Mouse (Mus musculus): Measurements from ENCODE around the gene Arsb. TPM values are rescaled to one million over a fixed set of nuclear protein-coding genes. Genes with fewer than 3 reads are reported as not detected.

Gene Arsb
- polyA plus RNA-seq, 1 experiment from 2014 or later, result 5.8 TPM

GRCm38 (mm10) chr13:93922566-93922910 is 151.1 kb downstream of the Arsb start:
- Histone ChIP-seq H3K9me3 (ENCODE audit: control insufficient read depth, low read length) (no peaks in the 10 kb centered on the region), H3K4me2 (no peak overlapping the region), H3K9ac (ENCODE audit: low read depth, low read length) (no peak overlapping the region), H3K27me3 (replicated peaks; ENCODE audit: control insufficient read depth, insufficient read depth, low read length) (no peaks in the 10 kb centered on the region), H3K36me3 (ENCODE audit: control insufficient read depth, insufficient read depth, low read length) (no peaks in the 10 kb centered on the region), H3K4me3 (ENCODE audit: low read depth, low read length) (no peak overlapping the region), H3K4me1 (replicated peaks; ENCODE audit: control insufficient read depth, insufficient read depth, low read length) (peaks cover 4% of the 10 kb centered on the region; the same call in 1 of the 2 replicates), H3K27ac (ENCODE audit: low read depth, low read length) (no peak overlapping the region)
- DNase-seq (ENCODE audit: low spot score), result no peak
- WGBS, result 48% methylated on average over 7 of the region's 7 CpGs
- ATAC-seq (replicated peaks; ENCODE audit: low FRiP score), result no peak

GRCm38 (mm10) chr13:93924735-93925432 is 153.5 kb downstream of the Arsb start:
- H3K27me3 ChIP-seq (replicated peaks; ENCODE audit: control insufficient read depth, insufficient read depth, low read length), result no peaks in the 10 kb centered on the region
- DNase-seq (ENCODE audit: low spot score) (no peak), ATAC-seq (replicated peaks; ENCODE audit: low FRiP score) (no peak)
- 74% methylated on average over 9 of the region's 9 CpGs for WGBS
- H3K4me3 ChIP-seq (ENCODE audit: low read depth, low read length), result no peak overlapping the region
- no peaks in the 10 kb centered on the region for H3K36me3 ChIP-seq (ENCODE audit: control insufficient read depth, insufficient read depth, low read length)
- no peak overlapping the region for H3K27ac ChIP-seq (ENCODE audit: low read depth, low read length)
- H3K9me3 ChIP-seq (ENCODE audit: control insufficient read depth, low read length), result no peaks in the 10 kb centered on the region
- peaks cover 4% of the 10 kb centered on the region; the same call in 1 of the 2 replicates for H3K4me1 ChIP-seq (replicated peaks; ENCODE audit: control insufficient read depth, insufficient read depth, low read length)
- no peak overlapping the region for H3K9ac ChIP-seq (ENCODE audit: low read depth, low read length)
- H3K4me2 ChIP-seq, result no peak overlapping the region

GRCm38 (mm10) chr13:93930561-93931340 is 159.3 kb downstream of the Arsb start:
- no peak overlapping the region for H3K27ac ChIP-seq (ENCODE audit: low read depth, low read length)
- H3K4me3 ChIP-seq (ENCODE audit: low read depth, low read length), result no peak overlapping the region
- no peak overlapping the region for H3K9ac ChIP-seq (ENCODE audit: low read depth, low read length)
- WGBS, result 55% methylated on average over 7 of the region's 7 CpGs
- no peaks in the 10 kb centered on the region for H3K4me1 ChIP-seq (replicated peaks; ENCODE audit: control insufficient read depth, insufficient read depth, low read length)
- H3K27me3 ChIP-seq (replicated peaks; ENCODE audit: control insufficient read depth, insufficient read depth, low read length), result no peaks in the 10 kb centered on the region
- no peaks in the 10 kb centered on the region for H3K9me3 ChIP-seq (ENCODE audit: control insufficient read depth, low read length)
- DNase-seq (ENCODE audit: low spot score) (no peak), ATAC-seq (replicated peaks; ENCODE audit: low FRiP score) (no peak)
- H3K36me3 ChIP-seq (ENCODE audit: control insufficient read depth, insufficient read depth, low read length), result no peaks in the 10 kb centered on the region
- no peak overlapping the region for H3K4me2 ChIP-seq

DNA sequence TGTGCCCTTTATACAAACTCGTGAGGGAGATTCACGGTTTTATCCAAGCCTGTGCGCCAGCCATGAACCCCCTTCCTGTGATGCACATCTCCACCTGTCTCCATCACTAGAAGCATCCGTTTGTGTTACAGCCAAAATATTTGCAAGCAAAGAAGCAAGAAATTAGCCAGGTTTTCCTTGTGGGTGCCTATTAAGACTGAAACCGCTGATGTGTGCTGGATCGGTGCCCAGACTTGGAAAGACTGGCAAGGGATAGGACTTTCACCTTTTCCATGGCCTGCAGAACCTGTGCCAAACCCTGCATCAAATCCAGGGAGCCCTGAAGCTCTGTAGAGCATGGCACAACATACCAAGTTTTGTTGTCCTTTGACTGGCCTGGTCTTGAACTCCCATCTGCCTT is 165.0 kb downstream of the Arsb start:
- H3K27me3 ChIP-seq (replicated peaks; ENCODE audit: control insufficient read depth, insufficient read depth, low read length), result no peaks in the 10 kb centered on the region
- ATAC-seq (replicated peaks; ENCODE audit: low FRiP score), result no peak
- WGBS, result 88% methylated on average over 6 of the region's 6 CpGs

GRCm38 (mm10) chr13:93938118-93938517 is 166.7 kb downstream of the Arsb start:
- 39% methylated on average over 2 of the region's 2 CpGs for WGBS
- H3K9me3 ChIP-seq (ENCODE audit: control insufficient read depth, low read length), result no peaks in the 10 kb centered on the region
- no peaks in the 10 kb centered on the region for H3K36me3 ChIP-seq (ENCODE audit: control insufficient read depth, insufficient read depth, low read length)
- no peak overlapping the region for H3K4me3 ChIP-seq (ENCODE audit: low read depth, low read length)
- no peaks in the 10 kb centered on the region for H3K27me3 ChIP-seq (replicated peaks; ENCODE audit: control insufficient read depth, insufficient read depth, low read length)
- ATAC-seq (replicated peaks; ENCODE audit: low FRiP score) (no peak), DNase-seq (ENCODE audit: low spot score) (no peak)
- no peak overlapping the region for H3K27ac ChIP-seq (ENCODE audit: low read depth, low read length)
- H3K4me2 ChIP-seq, result no peak overlapping the region
- H3K9ac ChIP-seq (ENCODE audit: low read depth, low read length), result no peak overlapping the region
- H3K4me1 ChIP-seq (replicated peaks; ENCODE audit: control insufficient read depth, insufficient read depth, low read length), result peaks cover 7% of the 10 kb centered on the region; the same call in 1 of the 2 replicates

More for the DNA sequence above, 165.0 kb downstream of the Arsb start:
- H3K9ac ChIP-seq (ENCODE audit: low read depth, low read length), result no peak overlapping the region
- no peaks in the 10 kb centered on the region for H3K36me3 ChIP-seq (ENCODE audit: control insufficient read depth, insufficient read depth, low read length)
- H3K4me3 ChIP-seq (ENCODE audit: low read depth, low read length), result no peak overlapping the region
- H3K27ac ChIP-seq (ENCODE audit: low read depth, low read length), result no peak overlapping the region
- H3K9me3 ChIP-seq (ENCODE audit: control insufficient read depth, low read length), result no peaks in the 10 kb centered on the region
- no peak for DNase-seq (ENCODE audit: low spot score)
- no peak overlapping the region for H3K4me2 ChIP-seq
- H3K4me1 ChIP-seq (replicated peaks; ENCODE audit: control insufficient read depth, insufficient read depth, low read length), result peaks cover 7% of the 10 kb centered on the region; the same call in 1 of the 2 replicates

GRCm38 (mm10) chr13:93939363-93940127 is 168.1 kb downstream of the Arsb start:
- peaks cover 7% of the 10 kb centered on the region; the same call in 1 of the 2 replicates for H3K4me1 ChIP-seq (replicated peaks; ENCODE audit: control insufficient read depth, insufficient read depth, low read length)
- DNase-seq (ENCODE audit: low spot score) (no peak), ATAC-seq (replicated peaks; ENCODE audit: low FRiP score) (peak; percentile 36; the same call in 1 of the 2 replicates)
- no peaks in the 10 kb centered on the region for H3K27me3 ChIP-seq (replicated peaks; ENCODE audit: control insufficient read depth, insufficient read depth, low read length)
- no peaks in the 10 kb centered on the region for H3K36me3 ChIP-seq (ENCODE audit: control insufficient read depth, insufficient read depth, low read length)
- H3K9me3 ChIP-seq (ENCODE audit: control insufficient read depth, low read length), result no peaks in the 10 kb centered on the region
- peak overlapping the region; percentile 5; the same call in 1 of the 2 replicates for H3K27ac ChIP-seq (ENCODE audit: low read depth, low read length)
- H3K4me3 ChIP-seq (ENCODE audit: low read depth, low read length), result no peak overlapping the region
- WGBS, result 36% methylated on average over 6 of the region's 6 CpGs
- no peak overlapping the region for H3K9ac ChIP-seq (ENCODE audit: low read depth, low read length)
- H3K4me2 ChIP-seq, result peak overlapping the region; percentile 12; the same call in 1 of the 2 replicates

GRCm38 (mm10) chr13:93940742-93941531 is 169.5 kb downstream of the Arsb start:
- H3K4me1 ChIP-seq (replicated peaks; ENCODE audit: control insufficient read depth, insufficient read depth, low read length), result peaks cover 7% of the 10 kb centered on the region; the same call in 1 of the 2 replicates
- 58% methylated on average over 7 of the region's 7 CpGs for WGBS
- no peak for DNase-seq (ENCODE audit: low spot score)
- no peak; the same call in 1 of the 2 replicates for ATAC-seq (replicated peaks; ENCODE audit: low FRiP score)
- no peaks in the 10 kb centered on the region for H3K36me3 ChIP-seq (ENCODE audit: control insufficient read depth, insufficient read depth, low read length)
- H3K4me2 ChIP-seq, result no peak overlapping the region
- H3K27me3 ChIP-seq (replicated peaks; ENCODE audit: control insufficient read depth, insufficient read depth, low read length), result no peaks in the 10 kb centered on the region
- no peak overlapping the region for H3K27ac ChIP-seq (ENCODE audit: low read depth, low read length)
- H3K4me3 ChIP-seq (ENCODE audit: low read depth, low read length), result no peak overlapping the region
- no peak overlapping the region for H3K9ac ChIP-seq (ENCODE audit: low read depth, low read length)
- H3K9me3 ChIP-seq (ENCODE audit: control insufficient read depth, low read length), result no peaks in the 10 kb centered on the region

GRCm38 (mm10) chr13:93950996-93951395 is 179.6 kb downstream of the Arsb start:
- Histone ChIP-seq H3K27ac (ENCODE audit: low read depth, low read length) (no peak overlapping the region), H3K9ac (ENCODE audit: low read depth, low read length) (no peak overlapping the region), H3K4me3 (ENCODE audit: low read depth, low read length) (no peak overlapping the region), H3K36me3 (ENCODE audit: control insufficient read depth, insufficient read depth, low read length) (no peaks in the 10 kb centered on the region), H3K9me3 (ENCODE audit: control insufficient read depth, low read length) (no peaks in the 10 kb centered on the region), H3K4me2 (no peak overlapping the region), H3K4me1 (replicated peaks; ENCODE audit: control insufficient read depth, insufficient read depth, low read length) (no peaks in the 10 kb centered on the region; the same call in 1 of the 2 replicates), H3K27me3 (replicated peaks; ENCODE audit: control insufficient read depth, insufficient read depth, low read length) (no peaks in the 10 kb centered on the region; the same call in 1 of the 2 replicates)
- no peak for DNase-seq (ENCODE audit: low spot score)
- ATAC-seq (replicated peaks; ENCODE audit: low FRiP score), result no peak
- 20% methylated on average over 9 of the region's 9 CpGs for WGBS

All from liver, embryonic 11.5 days (tissue).